Mouse (Mus musculus) heart, adult 2 months (tissue): ENCODE data around the gene Spsb2.
"Not testable (repeated sequence)": the region's sequence is repeated elsewhere in the genome, so short reads cannot be mapped to it uniquely, and the experiment has no call there.

ENCODE experiments used
- CTCF ChIP-seq: fragments of 200-600 bp; IDR thresholded peaks from 2 replicates; pipeline ENCODE4 v1.8.1; 2022; ENCODE audit warnings: antibody characterized with exemption, mild to moderate bottlenecking, moderate library complexity
- EP300 ChIP-seq: fragments of 200-500 bp; IDR thresholded peaks from 2 replicates; pipeline ENCODE4 v1.6.1; 2011; ENCODE audit warnings: low read depth, low read length, control low read depth; ENCODE audit not compliant: insufficient read depth

GRCm38 (mm10) chr6:124802400-124802799 is 6.1 kb upstream of the Spsb2 start:
- not testable (repeated sequence) for TF ChIP-seq CTCF, EP300
